Mouse (Mus musculus): ENCODE results near the gene Ttc41.

The Ttc41 gene

DNA sequence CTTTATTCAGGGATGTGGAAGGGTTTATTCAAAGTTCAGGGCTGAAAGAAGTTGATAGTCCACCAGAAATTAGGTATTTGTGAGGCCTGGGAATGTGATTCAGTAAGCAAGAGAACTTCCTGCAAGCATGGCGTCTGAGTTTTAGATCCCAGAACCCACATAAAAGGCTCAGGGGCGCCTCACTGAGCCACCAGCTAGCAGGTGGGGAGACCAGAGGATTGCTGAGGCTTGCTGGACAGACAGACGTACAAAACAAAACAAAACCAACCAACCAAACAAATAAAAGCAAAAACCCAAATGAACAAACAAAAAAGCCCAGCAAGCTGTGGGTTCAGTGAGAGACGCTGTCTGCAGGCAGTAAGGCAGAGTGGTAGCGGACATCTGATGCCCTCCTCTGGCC is 77.0 kb downstream of the Ttc41 start:
- in situ Hi-C loops (cut with MboI, MseI): loop anchor here (5.0 kb wide), 1 partner anchor 75 kb away; the partner anchor contains the start of genes Hsp90b1 and Ttc41

DNA sequence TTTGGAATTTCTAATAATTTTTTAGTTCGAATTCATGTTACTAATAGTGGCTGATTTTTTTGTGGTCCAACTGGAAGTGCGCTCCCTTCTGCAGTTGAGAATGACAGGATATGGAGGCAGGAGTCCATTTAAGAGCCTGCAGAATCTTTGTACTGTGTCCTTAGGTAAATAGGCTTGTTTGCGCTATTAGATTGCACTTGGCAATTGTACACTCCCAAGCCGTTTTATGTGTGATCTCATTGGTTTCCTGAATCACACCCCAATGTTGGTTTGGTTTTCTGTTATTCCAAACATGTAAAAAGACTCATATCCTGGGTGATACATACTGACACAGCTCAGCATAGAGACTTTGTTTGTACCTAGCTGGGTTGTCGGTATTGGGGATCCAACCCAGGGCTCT is 78.0 kb downstream of the Ttc41 start:
- in situ Hi-C loops (cut with MboI, MseI): loop anchor here (5.0 kb wide), 1 partner anchor 76 kb away; the partner anchor contains the start of genes Hsp90b1 and Ttc41

DNA sequence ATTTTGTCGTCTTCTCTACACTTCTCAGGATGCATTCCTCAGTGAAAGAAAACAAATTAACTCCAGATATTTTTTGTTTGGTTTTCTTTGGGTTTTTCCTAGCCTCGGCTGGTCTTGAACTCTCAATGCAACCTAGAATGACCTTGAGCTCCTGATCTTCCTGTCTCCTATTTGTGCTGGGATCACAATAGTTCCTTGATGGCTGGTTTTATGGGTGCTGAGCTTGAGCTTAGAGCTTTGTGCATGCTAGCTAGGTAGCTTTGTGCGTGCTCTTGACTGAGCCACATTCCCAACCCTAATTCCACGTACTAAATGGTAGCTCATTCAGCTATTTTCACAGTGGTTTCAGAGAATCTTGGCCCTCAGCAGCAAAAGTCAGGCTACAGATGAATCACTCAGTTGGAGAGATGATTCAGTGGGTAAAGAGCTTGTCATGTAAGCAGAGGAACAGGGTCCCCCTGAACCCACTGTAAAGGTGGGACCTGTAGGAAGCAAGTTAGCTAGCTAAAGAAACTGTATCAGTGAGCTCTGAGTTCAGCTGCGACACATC is 78.6 kb downstream of the Ttc41 start:
- in situ Hi-C loops (cut with MboI, MseI): loop anchor here (5.0 kb wide), 1 partner anchor 77 kb away; the partner anchor contains the start of genes Hsp90b1 and Ttc41

DNA sequence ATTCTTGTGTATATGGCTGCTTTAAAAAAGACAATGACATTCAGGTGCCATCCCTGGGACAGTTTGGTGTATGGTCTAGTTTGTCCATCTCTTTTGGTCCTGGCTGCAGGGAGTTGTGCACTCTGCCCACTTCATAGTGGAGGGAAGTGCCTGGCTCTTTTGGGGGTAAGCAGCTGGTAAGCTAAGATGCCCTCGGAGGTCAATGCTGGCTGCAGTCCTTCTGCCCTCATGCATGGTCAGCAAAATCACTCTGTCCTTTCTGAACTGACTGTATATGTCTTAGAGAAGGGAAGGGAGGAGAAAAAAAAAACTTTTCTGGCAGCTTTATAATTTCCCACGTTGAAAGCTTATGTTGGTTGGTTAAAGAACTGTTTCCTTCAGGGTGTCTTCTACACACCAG is 79.8 kb downstream of the Ttc41 start:
- in situ Hi-C loops (cut with MboI, MseI): no loop called here

DNA sequence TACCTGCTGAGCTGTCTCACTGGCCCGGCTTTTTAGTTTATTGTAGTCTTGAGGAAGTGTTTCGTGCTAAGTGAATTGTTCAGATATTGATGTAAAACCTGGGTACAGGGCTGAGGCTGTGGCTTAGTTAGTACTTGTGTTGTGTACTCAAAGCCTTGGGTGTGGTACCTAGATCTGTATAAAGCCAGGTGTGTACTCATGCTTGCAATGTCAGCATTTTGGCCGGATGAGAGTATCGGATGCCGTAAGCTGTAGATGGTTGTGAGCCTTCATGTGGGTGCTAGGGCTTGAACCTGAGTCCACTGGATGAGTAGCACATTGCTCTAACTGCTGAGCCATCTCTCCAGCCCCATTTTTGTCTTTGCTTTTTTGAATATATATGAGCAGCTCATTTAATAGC is 80.5 kb downstream of the Ttc41 start:
- in situ Hi-C loops (cut with MboI, MseI): no loop called here

DNA sequence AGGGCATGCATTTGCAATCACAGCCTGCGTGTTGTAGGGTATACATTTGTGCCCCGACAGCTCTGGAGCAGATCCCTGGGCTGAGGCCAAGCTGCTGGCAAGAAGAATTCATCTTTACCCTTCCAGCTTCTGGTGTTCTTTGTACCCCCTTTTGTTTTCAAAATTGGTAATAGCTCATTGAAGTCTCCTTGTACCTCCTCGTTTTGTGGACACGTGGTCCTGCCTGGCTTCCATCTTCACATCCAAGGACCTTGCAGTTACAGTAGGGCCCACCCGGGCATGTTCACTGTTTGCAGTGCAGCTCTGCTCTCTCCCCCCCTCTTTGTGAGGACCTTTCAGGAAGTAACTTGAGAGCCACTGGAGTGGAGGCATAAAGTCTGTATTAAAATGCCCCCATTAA is 82.6 kb downstream of the Ttc41 start:
- in situ Hi-C loops (cut with MboI, MseI): no loop called here

DNA sequence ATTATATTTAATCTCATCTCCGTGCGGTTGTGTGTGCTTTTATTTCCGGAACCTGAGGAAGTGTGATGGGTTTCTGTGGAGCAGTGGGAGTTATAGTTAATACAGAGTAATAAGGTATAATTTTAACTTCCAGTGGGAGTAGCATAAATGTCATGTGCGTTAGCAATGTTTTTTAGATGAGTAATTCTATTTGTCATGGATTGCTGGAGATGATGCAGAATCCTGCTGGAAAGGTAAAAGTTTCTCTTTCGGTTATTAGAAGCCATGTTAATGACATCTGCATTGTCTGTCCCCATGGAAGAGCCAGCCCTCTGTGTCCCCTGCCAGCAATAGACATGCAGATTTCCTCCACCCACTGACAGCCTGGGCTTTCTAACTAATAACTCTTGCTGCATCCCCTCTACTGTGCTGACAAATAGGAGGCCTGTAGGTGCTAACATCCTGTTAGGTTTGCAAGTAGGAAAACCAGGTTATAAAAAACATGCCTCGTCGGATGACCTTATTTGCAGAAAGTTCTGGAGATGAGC is 83.6 kb downstream of the Ttc41 start:
- in situ Hi-C loops (cut with MboI, MseI): no loop called here

DNA sequence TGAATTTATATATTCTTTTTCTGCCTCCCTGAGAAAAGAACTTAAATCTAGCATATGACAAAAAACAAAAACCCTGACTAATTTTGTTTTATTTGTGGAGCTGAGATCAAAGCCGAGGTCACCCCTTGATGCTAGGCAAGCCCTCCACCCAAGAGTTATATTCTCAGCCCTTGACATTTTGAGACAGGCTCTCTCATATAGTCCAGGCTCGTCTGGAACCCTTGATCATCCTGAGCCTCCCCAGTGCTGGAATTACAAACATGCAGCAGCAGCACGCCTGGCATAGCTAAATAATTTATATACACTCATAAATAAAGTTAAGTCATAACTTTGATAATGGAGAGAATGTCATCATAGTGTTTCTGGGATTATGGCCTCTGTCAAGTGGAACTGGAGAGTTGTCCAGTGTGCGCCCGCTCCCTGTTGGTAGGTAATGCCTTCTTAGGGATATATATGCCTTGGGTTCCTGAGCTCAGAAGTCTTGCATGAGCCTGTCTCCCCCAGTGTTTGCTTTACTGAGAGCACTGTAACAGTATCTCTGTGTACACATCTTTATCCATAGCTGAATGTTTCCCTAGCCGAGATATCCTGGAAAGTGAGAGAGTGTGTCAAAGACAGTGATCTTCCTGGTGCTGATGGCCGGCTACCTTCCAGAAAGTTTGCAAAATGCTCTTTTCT is 86.0 kb downstream of the Ttc41 start:
- in situ Hi-C loops (cut with MboI, MseI): no loop called here

DNA sequence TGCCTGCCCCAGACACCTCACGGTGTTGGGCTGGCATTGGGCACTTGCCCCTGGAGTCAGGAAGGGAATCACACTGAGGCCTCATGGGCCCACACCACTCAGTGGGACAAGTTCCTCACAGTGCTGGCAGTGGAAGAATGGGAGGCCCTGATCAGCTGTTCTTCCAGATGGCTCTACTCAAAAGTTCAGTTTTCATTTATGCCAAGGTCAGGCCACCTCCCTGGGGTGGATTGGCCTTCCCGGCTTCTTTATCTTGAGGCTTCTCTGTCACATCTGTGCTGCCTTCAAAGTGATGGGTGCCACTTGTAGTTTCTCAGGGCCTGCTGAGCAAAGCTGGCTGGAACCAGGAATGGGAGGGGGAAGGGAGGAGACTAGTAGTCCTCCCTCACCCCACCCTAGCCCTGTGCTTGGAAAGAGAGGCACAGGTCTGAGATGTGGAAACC is 87.9 kb downstream of the Ttc41 start:
- in situ Hi-C loops (cut with MboI, MseI): no loop called here

DNA sequence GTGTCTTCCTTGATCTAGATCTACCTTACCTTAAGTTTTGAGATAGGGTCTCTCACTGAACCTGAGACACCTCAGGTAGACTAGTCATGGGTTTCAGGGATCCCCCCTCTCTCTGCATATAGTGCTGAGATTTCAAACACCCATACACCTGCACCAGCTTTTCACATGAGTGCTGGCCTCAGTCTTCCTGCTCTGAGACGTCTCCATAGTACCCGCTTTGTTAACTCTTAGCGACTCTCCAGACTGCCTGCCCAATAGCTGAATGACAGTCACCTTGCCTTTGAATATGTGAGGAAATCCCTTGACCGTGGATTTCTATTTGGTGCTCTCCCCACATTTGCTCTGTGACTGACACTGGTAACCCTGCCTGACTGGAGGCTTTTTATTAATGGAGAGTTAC is 88.6 kb downstream of the Ttc41 start:
- in situ Hi-C loops (cut with MboI, MseI): no loop called here

DNA sequence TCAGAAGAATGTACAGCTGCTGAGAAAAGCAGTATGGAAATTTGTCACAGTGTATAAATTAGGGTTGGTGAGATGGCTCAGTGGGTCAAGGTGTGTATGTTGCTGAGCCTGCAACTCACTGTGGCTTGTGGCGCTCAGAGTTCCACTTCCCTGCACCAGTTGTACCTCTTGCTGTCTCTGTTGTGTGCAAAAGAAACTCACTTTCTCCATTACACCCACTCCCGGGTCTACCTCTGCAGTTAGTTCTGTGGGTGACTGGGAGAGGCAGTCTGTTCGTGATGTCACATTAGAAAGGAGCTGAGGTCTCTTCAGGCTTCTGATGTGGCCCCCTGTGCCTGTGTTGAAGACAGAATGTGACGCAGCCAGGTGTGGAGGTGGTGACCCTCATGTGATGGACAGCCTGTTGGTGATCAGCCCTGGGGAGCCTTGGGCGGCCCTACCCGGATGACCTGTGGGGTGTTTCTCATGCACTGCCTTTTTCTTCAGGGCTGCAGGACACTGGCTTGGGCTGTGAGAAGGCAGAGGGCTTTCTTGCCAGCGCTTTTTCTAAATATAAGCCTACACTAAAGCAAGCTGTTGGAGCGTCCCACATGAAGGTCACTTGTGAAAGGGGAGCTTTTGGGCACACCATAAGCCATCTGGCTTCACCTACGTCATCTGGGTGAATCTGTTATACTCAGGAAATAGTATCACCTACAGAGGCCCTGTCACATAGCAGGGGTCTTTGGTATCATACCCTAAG is 89.4 kb downstream of the Ttc41 start:
- in situ Hi-C loops (cut with MboI, MseI): no loop called here

DNA sequence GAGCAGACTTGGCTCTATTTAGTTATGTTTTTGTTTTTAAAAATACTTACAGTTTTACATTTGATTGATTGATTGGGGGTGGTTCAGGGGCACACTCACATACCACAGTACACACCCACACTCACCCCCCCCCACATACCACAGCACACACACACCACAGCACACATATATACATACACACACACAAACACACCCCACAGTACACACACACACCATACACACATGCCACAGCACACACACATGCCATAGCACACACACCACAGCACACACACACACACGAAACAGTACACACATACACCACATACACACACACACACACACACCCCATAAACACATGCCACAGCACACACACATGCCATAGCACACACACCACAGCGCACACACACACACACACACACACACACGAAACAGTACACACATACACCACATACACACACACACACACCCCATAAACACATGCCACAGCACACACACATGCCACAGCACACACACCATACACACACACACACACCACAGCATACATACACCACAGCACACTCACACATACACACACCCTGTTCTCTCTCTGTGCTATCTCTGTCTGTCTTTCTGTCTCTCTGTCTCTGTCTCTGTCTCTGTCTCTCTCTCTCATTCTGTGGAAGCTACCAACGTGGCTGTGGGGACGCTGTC is 90.6 kb downstream of the Ttc41 start:
- in situ Hi-C loops (cut with MboI, MseI): no loop called here

DNA sequence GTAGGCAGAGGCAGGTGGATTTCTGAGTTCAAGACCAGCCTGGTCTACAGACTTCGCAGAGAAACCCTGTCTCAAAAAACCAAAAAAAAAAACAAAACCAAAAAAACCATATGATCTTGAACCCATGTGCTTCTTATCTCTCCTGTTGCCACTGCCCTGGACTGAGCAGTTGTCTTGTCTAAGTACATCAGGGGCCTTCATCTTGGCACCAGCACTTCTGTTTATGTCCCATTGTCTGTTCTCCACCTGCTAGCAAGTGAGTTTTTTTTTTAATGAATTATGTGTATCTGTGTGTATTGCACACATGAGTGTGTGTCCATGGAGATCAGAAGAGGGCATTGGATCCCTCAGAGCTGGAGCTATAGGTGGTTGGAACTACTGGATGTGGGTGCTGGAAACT is 101.8 kb downstream of the Ttc41 start:
- in situ Hi-C loops (cut with MboI, MseI): no loop called here

DNA sequence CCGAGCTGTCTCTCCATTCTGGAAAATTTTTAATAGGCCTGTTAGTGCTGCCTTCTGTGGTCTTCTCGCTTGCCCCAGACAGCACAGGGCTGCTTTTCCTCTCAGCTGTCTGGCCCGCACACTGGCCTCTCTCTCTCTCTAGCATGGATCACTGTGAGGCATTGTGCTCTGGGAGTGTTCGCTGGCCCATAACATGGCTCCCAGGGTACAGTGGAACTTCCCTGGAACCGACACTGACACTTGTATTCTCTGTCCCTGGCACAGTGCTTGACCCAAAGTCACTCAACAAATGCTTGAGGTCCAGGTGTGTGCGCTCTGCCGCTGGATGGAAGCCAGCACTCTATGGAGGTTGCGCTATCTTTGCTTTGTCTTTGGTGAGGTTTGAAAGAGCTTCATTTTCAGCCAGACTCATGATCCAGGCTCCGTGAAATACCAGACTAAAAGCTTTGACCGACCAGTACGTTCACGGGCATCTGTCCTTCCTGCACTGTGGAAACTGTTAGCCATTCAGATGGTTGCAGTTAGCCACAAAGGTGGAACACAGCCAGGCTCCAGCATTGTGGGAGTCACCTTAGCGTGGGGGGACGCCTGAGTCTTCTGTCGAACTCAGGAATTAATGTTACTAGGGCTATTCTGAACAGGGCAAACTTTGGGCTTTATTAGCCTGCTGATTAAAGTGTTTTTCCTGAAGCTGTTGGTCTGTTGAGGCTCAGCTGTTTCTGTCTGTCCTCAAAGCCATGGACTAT is 102.6 kb downstream of the Ttc41 start:
- in situ Hi-C loops (cut with MboI, MseI): no loop called here

DNA sequence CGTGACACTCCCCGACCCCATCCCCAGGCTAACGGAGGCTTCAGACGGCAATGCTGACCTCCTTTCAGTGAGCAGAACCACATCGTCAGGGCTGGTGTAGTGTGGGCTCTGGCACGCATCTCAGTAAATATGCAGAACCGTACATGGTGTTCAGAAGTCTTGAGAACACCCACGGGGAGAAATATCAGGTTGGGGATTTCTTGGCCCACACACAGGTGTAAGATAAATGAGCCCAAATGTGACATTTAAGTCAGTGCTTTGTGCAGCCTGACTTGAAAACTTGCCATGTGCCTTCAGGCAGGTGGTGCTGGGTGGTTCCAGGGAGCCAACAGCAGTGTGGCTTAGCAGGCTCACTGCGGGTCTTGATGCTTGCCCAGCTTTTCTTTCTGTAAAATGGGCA is 104.4 kb downstream of the Ttc41 start:
- in situ Hi-C loops (cut with MboI, MseI): no loop called here

DNA sequence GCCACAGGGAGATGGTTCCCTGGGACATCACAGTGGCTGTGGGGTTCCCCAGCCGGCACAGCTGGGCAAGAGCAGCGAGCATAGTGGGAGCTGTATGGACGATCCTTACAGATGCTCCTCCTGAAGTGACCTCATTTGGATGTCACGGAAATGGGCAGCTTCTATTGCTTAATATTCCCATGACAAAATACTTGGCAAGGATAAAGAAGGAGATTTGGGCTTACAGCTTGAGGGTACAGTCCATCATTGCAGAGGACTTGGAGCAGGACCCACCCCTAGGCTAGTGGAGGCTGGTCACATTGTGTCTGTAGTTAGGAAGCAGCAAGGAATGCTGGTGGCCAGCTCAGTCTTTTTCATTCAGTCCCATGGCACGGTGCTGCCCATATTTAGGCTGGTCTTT is 105.0 kb downstream of the Ttc41 start:
- in situ Hi-C loops (cut with MboI, MseI): no loop called here

DNA sequence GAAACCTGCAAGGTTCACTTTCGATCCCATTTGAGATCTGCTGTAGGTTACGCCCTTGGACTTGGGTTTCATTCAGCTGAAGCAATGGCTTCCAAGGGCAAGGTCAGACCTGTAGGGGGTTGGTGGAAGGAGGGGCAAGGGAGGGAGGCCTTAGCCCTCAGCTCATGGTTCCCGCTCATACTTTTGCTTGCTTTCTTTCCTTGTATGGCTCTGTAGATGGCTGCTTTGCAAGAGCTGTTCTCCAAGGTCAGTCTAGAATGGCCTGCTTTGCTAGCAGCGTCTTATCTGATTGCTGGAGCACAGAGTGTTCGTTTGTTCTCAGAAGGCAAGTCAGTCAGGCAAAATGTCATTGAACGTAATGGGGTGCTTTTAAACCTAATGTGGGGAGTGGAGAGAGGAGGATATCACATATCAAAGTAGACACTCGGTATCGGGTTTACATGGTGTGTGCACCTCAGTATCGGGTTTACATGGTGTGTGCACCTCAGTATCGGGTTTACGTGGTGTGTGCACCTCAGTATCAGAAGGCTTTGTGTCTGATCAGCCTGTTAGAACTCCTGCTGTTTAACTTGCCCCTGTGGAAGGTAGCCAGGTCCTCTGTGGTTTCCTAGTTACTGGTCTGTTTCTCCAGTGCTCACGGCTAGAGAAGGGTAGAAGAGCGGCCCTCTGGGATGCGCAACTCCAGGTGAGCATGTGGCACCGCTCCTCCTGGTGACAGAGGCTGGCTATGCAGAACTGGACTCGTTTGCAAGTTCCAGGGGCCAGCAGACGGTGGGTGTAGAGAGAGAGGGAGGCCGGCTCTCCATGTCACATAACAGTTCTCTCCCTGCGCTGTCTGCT is 108.9 kb downstream of the Ttc41 start:
- in situ Hi-C loops (cut with MboI, MseI): no loop called here

DNA sequence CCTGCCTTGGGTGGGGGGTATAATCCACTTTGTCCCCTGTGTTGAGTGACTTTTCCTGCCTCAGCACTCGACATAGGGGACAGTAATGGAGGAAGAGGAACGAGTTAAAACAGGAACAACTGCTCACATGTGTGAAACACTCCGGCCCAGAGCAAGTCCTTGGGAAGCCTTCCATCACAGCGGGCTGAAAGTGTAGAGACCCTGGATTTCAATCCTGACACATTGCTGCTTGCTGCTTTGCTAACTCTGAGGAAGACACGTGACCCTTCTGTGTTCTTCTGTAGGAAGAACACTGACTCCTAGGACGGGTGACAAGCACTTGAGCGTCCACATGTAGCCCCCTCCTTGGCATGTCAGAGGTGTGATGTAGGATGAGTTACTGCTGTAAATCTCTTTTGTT is 109.5 kb downstream of the Ttc41 start:
- in situ Hi-C loops (cut with MboI, MseI): no loop called here

DNA sequence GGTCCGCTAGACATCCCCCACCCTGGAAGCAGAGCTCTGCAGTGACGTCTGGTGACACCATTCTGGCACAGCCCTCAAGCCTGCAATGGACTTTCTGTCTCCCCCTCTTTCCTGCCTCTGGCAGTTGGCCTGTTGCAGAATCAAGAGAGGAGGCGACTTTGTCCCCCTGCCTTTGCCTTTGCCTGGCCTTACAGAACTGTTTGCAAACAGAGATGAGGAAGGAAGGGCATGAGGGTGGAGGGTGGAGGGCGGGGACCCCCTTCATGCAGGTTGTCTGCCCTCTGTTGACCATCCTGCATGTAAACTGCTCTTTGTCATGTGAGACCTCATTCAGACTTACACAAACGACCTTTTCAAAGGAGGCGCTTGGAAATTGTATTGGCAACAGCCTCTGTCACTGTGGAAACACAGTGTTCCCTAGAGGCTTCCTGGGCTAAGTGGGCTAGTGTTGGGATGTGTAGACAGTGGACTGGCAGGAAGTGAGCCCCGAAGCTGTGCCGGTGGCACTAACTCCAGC is 114.1 kb downstream of the Ttc41 start:
- in situ Hi-C loops (cut with MboI, MseI): no loop called here

DNA sequence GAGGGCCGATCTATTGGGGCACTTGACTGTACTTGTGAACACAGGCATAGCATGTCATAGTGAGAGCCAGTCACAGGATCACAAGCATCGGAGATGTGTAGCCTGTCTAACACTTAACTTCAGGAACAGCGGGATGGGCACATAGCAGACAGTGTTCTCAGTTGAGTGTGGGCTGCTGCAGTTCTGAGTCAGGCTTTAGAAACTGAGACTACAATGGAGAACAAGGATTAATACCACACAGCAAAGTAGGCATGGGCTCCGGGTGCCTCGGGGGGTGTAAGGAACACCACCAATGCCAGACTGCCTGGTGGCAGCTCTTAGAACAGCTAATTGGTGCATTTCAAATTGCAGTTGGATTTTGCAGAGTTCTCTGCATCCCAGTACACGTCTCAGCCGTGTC is 115.4 kb downstream of the Ttc41 start:
- in situ Hi-C loops (cut with MboI, MseI): no loop called here

Data from T-helper 2 cell (primary cell).